ENCODE assay signal across 16 mouse cellular contexts in the genomic region with DNA sequence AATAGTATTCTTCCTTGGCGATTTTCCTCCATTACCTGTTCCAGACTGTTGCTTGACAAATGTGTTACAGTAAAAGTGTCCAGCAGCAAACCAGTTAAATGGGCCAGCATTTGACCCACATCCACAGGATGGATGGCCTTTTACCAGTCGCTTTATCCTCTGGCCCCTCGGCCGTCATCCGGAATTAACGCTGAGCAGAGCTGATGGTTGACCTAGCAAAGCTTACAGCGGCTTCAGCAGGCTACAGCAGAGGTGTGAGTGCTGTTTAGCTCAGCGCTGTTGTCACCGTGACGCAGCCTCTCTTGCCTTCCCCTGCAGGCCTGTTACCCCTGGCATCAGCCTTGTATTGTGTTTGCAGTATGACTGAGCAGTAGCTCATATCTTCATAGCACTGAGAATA.
"Had no signal": no experiment of that assay in that cellular context is flagged by ENCODE, and none has a peak within 500 bp of the region (broad histone marks: within the 10 kb centered on the region; RNA-seq: fewer than 3 reads in every experiment).

No protein-coding gene starts in this region.

- DNase-seq: kidney, adult 2 months; kidney, postnatal 25 days; layer of hippocampus, postnatal 36 days; liver, embryonic 13.5 days; lung, adult 2 months; lung, postnatal 14 days; lung, postnatal 4 days; thymus, adult 18-20 months; thymus, postnatal 36 days had no signal

- H3K4me3 ChIP-seq: layer of hippocampus, adult 2 months; left cerebral cortex, adult 2 months; liver, embryonic 13.5 days; midbrain, embryonic 12.5 days; neural tube, embryonic 12.5 days; neural tube, embryonic 15.5 days had no signal

- H3K36me3 ChIP-seq: liver, embryonic 13.5 days; midbrain, embryonic 12.5 days; neural tube, embryonic 12.5 days; neural tube, embryonic 15.5 days had no signal

- H3K27me3 ChIP-seq: liver, embryonic 13.5 days; midbrain, embryonic 12.5 days; neural tube, embryonic 12.5 days; neural tube, embryonic 15.5 days had no signal

- ATAC-seq: intestine, postnatal 0 days had no signal

- H3K9me3 ChIP-seq: liver, embryonic 13.5 days; midbrain, embryonic 12.5 days; neural tube, embryonic 12.5 days; neural tube, embryonic 15.5 days had no signal

- H3K9ac ChIP-seq: liver, embryonic 13.5 days; midbrain, embryonic 12.5 days; neural tube, embryonic 12.5 days; neural tube, embryonic 15.5 days had no signal

- H3K4me1 ChIP-seq: liver, embryonic 13.5 days; midbrain, embryonic 12.5 days; neural tube, embryonic 12.5 days had no signal

- H3K4me2 ChIP-seq: liver, embryonic 13.5 days; midbrain, embryonic 12.5 days; neural tube, embryonic 12.5 days; neural tube, embryonic 15.5 days had no signal

- H3K27ac ChIP-seq: kidney, postnatal 0 days; layer of hippocampus, adult 2 months; left cerebral cortex, adult 2 months; liver, embryonic 13.5 days; midbrain, embryonic 12.5 days; neural tube, embryonic 12.5 days; neural tube, embryonic 15.5 days had no signal
